Mouse (Mus musculus): ENCODE data around the gene Acbd6.

The Acbd6 gene

DNA sequence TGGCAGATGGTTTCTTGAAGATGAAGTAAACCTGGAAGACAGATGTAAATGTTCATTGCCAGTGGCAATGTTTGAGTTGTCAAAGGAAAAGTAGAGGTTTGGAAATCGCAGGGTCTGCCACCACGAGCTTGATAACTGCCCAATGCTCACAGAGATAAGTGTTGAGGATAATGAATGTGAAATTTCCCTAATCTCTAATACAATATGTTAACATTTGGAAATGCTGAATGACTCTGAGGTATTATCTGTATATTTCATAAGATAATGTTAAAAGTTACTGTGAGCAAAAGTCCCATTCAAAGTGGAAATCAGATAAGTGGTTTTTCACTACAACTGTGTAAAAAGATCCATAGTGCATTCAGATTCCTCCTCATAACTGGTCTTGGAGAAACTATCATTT is 2.8 kb downstream of the Acbd6 start:
- no peak for DNase-seq (ENCODE audit: low spot score)

DNA sequence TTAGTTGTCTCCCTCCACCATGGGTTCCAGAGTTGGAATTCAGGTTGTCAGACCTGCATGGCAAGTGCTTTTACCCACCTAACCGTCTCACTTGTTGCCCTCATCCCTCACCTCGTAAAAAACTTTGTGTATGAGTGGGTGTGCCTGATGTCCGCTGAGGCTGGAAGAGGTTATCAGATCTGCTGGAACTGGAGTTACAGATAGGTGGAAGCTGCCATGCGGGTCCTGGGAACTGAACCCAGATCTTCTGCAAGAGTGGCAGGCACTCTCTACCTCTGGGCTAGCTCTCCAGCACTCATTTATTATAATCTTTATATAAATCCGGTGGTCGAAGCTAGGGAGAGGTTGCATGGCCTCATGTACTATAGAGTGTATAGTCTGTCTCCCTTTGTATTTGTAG is 4.3 kb downstream of the Acbd6 start:
- no peak for DNase-seq (ENCODE audit: low spot score)

DNA sequence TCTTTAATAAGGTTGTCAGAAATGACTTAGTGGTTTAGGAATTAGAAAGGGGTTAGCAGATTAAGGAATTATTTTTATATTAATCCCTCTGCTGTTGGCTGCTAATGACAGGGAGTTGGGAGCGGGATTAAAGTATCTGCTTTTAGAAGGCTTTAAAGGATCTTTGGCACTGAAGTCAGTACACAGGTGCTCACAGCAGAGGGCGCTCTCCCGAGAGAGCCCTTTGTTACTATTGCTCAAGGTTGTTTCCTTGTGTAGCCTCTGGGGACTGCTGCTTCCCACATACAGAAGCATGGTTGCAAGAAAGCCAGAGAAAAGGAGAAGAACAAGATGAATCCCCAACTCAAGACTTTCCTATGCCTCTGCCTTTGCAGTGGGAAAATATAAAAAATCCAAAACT is 6.8 kb downstream of the Acbd6 start:
- DNase-seq (ENCODE audit: low spot score) = peak; percentile 22

DNA sequence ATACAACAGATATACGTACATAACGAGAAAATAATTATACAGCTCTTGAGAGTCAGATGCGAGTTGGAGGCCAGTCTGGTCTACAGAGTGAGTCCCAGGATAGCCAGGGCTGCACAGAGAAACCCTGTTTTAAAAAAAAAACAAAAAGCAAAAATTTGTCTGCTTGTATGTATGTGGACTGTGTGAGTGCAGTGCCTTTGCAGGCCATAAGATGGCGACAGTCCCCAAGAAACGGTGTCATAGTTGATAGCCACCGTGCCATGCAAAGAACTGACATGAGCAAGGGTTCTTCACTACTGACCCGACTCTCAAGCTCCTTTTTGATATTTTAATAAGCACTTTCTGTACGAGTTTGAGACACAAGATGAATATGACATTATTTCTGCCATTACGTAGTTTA is 10.2 kb downstream of the Acbd6 start:
- DNase-seq (ENCODE audit: low spot score) = no peak

DNA sequence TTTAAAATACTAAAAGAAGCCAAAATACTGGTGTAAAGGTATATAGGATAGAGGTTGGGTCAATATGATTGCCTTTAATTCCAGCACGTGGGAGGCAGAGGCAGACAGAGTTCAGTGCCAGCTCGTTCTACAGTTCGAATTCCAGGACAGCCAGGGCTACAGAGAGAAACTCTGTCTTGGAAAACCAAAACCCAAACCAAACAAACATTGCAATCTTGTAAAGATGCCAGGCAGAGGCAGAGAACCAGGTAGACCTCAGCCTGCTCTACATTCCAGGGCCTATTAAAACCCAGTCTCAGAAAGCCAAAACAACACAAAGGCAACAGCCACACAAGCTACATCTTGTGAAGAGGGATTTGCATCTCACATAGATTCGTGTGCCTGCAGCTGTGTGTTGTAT is 11.4 kb downstream of the Acbd6 start:
- no peak for DNase-seq (ENCODE audit: low spot score)

DNA sequence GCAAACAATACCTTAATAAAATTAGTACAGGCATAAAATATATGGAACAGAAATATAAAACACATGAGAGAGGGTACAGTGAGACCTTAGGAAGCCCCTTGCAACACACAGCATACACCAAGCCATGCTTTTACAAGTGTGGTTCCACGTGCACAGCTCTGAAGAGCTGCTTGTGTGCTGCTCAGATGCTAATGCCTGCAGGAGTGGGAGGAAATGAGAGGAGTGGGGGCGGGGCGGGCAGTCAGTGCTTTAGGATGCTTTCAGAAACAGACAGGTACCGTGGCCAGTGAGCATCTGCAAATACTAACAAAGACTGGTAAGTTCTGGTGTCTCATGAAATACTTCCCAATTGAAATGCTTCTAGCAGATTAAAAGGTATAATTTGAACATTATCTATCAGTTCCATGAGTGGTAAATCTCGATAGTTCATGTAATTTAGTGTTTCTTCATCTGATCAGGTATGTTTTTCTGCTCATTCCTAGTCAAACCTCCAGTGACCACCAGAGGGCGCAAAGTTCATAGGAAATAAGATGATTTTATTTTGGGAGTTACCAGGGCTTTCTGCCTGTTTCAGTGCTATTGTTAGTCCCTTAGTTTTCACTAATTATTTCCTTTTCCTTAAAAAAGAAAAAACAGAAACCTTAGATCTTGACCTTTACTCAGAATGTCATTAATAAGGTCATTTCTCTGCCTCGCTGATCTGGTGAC is 17.2 kb downstream of the Acbd6 start:
- DNase-seq (ENCODE audit: low spot score) = peak; percentile 43

DNA sequence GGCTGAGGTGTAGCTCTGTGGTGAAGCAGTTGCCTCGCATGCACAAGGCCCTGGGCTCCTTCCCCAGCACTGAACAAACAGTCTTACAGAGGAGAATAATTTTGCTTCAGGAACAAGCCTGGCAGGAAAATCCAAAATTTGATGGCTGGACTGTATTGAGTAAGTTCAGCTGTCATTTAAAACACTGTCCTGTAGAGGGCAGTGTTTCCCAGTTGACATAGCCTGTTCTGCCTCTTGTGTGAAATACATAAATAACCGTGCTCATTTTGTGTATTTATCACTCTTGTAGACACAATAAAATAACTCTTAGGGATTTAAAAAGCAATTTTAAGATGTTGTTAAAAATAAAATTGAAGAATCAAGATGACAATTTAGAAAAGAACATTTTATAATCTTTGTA is 18.5 kb downstream of the Acbd6 start:
- DNase-seq (ENCODE audit: low spot score) = no peak

DNA sequence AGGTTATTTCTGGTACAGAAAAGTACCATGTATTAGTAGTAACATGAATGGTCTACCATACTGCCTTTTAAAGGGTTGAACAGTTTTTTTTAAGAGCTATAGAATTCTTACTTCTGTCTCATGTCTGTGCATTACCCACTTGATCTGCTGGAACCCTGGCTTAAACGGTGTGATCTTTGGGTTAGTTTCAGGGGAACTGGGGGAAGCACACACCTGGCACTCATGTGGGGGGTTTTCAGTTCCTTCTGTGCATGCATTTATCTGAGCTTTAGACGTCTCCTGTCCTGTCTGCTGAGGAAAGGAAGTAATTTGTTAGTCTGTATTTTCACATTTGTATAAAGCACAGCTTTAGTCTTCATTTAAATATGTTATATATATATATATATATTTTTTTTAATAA is 19.4 kb downstream of the Acbd6 start:
- no peak for DNase-seq (ENCODE audit: low spot score)

DNA sequence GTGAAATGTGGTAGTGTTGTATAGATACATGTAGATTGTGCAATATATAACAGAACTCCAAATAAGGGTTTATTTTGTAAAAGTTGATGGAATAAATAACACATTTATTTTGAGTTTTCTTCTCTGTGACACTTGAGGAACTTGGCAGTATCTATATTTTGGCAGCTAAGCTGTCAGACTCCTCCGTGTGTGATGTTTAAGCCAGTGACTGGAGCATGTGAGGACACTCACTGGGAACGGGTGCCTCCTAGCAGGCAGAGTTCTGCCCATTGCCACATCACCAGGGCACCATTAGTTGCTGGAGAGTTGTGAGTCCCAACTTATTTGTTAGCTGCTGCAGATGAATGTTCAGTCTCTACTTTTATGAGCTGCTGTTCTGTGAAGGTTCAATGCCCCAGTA is 30.0 kb downstream of the Acbd6 start:
- DNase-seq (ENCODE audit: low spot score) = no peak

DNA sequence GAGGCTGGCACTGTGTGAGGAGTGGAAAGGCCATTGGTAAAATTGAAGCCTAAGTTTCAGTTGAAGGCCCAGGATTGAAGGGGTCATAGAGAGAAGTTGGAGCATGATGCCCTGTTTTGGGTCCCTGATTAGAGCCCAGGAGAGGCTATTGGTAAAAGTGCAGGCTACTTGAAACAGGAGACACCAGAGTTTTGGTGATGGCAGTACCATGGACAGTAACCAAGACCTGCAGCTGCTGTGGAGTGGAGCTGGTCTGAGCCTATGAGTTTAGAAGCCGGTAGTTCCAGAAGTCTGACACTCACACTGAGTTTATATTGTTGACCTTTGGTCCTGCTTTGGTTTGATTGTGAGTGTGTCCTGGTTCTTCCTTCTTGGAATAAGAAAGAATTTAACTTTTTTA is 36.2 kb downstream of the Acbd6 start:
- no peak for DNase-seq (ENCODE audit: low spot score)

DNA sequence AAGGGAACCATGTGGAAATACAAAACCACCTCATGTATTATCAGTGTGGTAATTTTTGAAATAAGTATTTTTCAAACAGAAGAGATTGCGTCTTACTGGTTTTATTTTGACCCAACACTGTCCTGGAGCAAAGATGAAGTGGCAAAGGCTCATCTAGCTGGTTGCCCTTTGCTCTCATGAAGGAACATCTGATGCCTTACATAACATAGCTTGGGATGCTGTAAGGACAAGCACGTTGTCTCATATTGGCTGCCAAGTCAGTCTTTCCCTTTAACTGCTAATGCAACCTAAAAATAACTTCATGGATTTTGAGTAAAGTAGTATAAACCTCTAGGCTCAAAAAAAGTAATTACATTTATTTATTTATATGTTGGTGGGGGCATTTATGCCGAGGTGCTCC is 38.7 kb downstream of the Acbd6 start:
- no peak for DNase-seq (ENCODE audit: low spot score)

DNA sequence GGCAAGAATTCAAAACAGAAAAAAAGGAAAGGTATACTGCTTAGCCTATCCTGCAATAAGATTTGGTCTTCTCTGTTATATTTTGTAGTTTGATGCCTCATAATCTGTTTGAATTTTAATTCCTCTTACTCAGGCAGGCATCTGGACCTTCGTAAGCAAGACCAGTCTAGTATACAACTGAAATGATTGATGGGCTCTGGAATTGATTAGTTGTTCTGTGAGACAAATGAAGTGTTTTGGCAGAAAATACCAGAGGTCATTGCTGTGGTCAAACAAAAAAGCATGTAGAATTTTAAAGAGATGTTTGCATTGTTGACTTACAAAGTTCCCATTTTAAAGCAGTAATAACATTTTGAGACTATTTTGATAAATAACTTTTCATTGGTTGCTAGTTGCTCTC is 46.8 kb downstream of the Acbd6 start:
- DNase-seq (ENCODE audit: low spot score) = no peak

DNA sequence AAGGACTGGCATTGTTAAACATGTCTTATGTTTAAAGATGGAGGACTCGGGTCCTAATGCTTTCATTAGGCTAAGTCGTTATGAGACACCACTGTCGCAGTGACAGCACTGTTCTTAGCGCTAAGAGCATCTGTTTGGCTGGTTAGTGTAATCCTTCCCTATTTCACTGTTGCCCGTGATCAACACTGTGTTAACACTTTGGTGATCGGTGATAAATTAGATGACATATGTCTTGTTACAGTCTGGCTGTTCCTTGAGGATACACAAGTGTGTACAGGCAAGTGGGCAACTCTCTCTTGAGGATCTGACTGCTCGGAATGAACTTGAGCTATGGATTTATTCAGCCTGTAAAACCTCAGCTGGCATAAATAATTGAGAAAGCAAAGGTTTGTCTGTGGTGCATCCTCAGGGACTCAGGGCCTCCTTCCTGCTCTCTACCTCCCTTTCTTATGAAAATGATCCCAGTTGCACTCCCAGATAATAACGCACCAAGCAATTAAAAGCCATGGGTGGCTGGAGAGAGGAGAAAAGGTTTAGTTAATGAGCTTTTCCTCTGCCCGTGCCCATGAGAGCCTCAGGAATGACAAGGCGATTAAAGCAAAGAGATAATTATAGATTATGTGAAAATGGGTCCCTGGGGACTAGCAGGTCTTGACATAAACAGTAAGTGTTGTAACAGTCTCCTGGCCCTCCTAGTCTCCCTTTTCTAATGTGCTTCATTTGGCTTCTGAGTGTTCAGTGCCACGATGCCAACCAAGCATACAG is 47.7 kb downstream of the Acbd6 start:
- DNase-seq (ENCODE audit: low spot score) = no peak

DNA sequence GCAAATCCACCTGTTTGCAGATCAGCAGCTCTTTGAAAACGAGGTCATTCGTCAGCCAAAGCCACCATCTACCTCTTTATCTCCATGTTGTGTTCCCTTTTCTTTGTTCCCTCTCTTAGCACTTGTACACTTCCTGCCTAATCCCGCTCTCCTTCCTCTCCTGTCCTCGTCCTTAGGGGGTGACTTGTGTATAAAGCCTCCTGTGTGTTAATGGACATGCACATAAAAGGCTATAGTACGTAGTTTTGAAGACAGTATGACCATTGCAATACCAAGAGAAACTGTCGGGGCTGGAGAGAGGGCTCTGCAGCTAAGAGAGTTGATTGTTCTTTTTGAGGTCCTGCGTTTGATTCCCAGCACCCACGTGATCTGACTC is 48.2 kb downstream of the Acbd6 start:
- no peak for DNase-seq (ENCODE audit: low spot score)

DNA sequence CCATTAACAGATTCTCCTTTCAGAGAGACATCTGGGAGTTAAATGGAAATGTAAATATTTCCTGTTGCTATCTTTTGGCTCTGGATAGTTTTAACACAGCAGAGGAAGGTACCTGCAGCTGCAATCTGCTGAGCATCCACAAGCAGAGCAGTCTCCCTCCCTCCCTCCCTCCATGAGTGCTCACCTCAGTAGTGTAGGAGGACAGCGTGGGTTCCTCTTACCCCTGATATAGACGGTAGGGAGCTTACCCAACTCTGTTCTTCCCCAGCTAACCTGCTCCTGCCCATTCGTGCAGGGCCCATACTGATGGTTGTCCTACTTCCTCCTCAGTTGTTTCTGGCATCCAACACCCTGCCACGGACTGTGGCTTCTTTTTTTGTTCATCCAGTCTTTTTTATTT is 50.6 kb downstream of the Acbd6 start:
- no peak for DNase-seq (ENCODE audit: low spot score)

DNA sequence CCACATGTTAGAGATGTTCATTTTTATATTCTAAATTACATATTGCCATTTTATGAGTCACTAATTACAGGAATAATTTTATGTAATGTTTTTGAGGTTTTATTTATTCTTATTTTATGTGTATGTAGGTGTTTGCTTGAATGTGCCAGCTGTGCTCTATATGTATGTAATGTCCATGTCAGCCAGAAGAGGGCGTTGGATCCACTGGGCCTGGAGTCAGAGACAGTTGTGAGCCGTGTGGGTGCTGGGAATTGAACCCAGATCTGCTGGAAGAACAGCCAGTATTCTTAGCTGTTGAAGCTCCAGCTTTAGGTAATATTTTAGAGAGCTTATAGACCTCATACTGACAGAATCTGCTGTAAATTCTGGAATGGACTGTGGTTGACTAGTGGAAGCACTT is 56.5 kb downstream of the Acbd6 start:
- no peak for DNase-seq (ENCODE audit: low spot score)

DNA sequence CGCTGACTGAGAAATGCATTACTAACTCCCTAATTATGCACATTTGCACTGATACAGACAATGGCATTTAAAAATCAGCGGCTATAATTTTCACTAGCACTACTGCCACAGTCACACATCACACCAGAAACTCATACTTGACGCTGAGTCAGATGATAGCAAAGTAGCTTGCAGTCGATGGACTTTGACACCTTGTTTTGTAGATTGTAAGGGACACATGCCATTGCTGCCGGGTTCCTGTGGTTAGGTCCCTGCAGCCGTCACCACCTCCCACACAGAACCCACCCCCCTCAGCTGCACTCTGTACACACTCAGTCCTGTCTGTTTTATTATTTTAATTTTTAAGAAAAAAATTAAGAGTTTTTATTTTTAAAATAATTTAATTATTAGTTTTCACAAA is 63.2 kb downstream of the Acbd6 start:
- no peak for DNase-seq (ENCODE audit: low spot score)

DNA sequence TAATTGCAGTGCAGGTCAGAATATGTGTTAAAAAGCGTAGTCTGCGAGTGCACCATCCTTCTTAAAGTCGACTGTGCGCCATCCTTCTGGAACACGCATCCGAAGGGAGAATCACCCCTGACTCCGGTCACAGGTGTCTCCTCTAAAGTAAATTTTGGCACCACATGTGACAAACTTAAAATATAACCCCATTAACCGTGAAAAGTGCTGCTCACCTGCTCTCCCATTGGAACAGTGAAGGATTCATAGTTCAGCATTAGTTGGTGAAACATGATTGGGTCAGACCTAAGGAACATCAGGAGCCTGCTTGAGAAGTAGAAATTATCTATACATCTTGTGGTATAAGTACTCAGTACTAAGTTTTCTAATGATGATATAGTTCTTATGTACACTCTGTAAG is 65.3 kb downstream of the Acbd6 start:
- DNase-seq (ENCODE audit: low spot score) = no peak

DNA sequence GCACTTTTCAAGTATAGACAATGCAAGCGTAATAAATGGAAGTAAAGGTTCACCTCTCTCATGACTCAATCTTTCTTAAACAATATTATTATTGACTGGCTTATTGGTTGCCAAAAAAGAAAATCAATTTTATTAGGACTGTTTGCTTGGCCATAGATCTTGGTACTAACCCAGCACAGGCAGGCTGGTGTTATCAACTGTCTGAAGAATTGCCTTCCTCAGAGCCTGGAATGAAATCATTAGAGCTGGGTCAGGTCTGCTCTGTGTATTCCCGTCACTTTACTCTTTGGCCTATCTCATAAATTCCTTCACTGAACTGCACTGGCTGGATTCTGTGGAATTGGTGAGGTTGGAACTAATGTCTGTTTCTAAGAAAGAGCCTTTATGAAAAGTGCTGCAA is 69.8 kb downstream of the Acbd6 start:
- DNase-seq (ENCODE audit: low spot score) = no peak

DNA sequence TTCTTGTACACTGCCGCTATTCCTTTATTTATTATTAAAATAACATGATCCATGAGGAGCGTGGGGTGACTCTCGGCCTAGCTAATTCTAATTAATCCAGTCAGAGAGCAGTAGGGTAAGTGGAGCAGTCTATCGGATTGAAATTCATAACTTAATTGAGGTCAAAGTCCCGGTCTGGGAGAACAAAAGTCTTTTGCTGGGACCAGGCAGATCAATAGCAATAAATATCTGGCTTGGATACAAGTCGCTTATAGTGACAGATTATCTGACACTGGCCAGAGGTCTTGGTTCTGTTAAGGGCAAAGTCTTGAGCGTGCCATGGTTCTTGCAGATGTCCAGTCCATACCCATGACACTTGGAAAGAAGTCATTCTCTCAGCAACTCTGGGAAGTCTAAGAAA is 78.7 kb downstream of the Acbd6 start:
- no peak for DNase-seq (ENCODE audit: low spot score)

DNA sequence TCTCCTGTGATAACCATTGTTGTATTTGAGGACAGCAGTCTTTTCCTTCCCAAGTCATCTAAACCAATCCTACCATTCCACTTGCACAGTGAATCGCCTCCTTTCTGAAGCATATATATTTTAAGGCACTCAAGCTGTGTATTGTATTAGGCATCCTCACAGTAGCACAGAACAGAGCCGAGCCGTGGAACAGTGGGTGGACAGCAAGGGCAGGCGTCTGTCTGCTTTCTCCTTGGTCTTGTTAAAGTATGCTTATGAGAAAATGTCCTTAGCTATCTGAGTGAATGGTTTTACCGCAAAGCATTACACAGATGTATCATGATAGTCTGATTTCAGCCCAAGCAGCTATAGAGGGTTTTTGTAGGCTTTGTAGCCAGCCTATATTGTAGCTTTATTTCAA is 87.9 kb downstream of the Acbd6 start:
- DNase-seq (ENCODE audit: low spot score) = no peak

DNA sequence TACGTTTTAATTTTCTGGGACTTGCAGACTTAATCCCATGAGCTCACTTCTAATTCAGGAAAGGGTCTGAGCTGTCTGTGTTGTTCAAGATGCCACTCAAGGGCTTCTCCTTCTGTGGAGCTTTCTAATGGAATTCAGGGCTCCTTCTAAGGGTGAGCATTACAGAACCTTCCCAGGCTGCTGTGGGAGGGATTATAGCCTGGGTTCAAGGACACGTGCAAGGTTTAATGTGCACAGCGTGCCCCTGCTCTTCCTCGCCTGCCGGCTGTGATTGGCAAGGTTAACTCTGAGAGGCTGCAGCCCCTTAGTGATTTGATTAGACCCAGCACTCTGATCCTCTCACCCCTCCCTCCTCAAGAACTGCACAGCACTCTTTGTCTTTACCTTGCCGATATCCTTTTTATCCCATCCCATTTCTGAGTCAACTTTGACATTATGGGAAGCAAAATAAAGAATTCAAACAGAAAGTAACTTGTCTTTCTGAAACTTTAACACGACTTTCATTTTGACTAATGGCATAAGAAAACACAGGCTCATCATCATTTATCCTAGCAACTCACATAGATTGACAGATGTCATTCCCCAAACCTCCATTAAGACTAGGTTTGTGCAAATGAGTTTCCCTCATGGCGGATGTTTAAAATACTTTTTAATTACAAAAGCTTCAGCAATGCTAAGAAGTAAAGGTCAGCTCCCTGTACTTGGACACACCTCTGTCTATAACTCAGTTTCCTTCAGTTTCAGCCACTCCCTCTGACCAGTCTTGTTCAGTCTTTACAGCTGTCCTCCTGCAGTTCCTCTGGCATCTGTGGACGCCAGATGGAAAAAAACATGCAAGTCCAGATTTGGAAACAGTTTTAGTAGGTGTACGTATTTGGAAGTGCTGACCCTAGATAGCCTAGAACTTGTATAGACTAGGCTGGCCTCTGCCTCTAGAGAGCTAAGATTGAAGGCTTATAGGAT is 88.7 kb downstream of the Acbd6 start:
- no peak for DNase-seq (ENCODE audit: low spot score)
